Mouse (Mus musculus): ENCODE results near the gene Fgd5. TPM values are rescaled to one million over a fixed set of nuclear protein-coding genes. Genes with fewer than 3 reads are reported as not detected.

Fgd5 gene
- polyA plus RNA-seq, 1 experiment from 2014 or later = 10.0 TPM

- 100% methylated on average over 1 of the region's 1 CpGs for WGBS
- H3K36me3 ChIP-seq (ENCODE audit: control insufficient read depth, insufficient read depth, low read length) = no peaks in the 10 kb centered on the region
Measured at GRCm38 (mm10) chr6:92002558-92003285, 24.0 kb downstream of the Fgd5 start.

DNA sequence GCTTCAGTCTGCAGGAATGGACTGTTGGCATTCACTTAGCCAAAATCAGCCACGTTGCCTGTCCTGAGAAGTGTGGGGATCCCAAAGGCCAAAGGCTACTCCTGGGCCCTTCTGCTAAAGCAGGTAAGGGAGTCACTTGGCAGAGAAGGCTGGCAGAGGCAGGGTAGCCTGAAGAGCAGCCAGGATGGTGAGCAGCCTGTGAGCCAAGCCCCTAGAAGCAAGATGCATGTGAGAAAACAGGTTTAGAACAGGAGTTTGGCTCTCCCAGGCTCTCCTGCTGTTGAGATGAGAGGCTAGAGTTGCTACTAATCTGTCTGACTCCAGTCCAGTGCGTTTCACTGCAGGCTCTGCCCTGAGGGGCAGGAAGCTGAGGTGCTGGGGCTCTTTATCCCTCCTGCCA, 25.0 kb downstream of the Fgd5 start:
- Histone ChIP-seq H3K9ac (ENCODE audit: low read depth, low read length) (no peak overlapping the region), H3K27me3 (ENCODE audit: control insufficient read depth, insufficient read depth, low read depth, low read length) (no peaks in the 10 kb centered on the region), H3K4me3 (ENCODE audit: low read depth, low read length) (no peak overlapping the region), H3K27ac (ENCODE audit: low read length) (peak overlapping the region; percentile 38; the same call in 1 of the 2 replicates), H3K36me3 (ENCODE audit: control insufficient read depth, insufficient read depth, low read length) (no peaks in the 10 kb centered on the region), H3K4me2 (ENCODE audit: low read length) (no peak overlapping the region), H3K4me1 (ENCODE audit: control insufficient read depth, insufficient read depth, low read length) (peaks cover 9% of the 10 kb centered on the region; the same call in 1 of the 2 replicates), H3K9me3 (replicated peaks; ENCODE audit: control insufficient read depth, low read length, poor library complexity, severe bottlenecking) (no peaks in the 10 kb centered on the region)
- WGBS = 30% methylated on average over 2 of the region's 2 CpGs
- no peak for ATAC-seq

More at GRCm38 (mm10) chr6:92002558-92003285, 24.0 kb downstream of the Fgd5 start:
- peaks cover 9% of the 10 kb centered on the region; the same call in 1 of the 2 replicates for H3K4me1 ChIP-seq (ENCODE audit: control insufficient read depth, insufficient read depth, low read length)
- H3K4me2 ChIP-seq (ENCODE audit: low read length) = no peak overlapping the region
- no peak overlapping the region for H3K4me3 ChIP-seq (ENCODE audit: low read depth, low read length)
- no peak overlapping the region for H3K9ac ChIP-seq (ENCODE audit: low read depth, low read length)
- H3K27ac ChIP-seq (ENCODE audit: low read length) = no peak overlapping the region
- H3K9me3 ChIP-seq (replicated peaks; ENCODE audit: control insufficient read depth, low read length, poor library complexity, severe bottlenecking) = no peaks in the 10 kb centered on the region
- no peak for ATAC-seq
- no peaks in the 10 kb centered on the region for H3K27me3 ChIP-seq (ENCODE audit: control insufficient read depth, insufficient read depth, low read depth, low read length)

DNA sequence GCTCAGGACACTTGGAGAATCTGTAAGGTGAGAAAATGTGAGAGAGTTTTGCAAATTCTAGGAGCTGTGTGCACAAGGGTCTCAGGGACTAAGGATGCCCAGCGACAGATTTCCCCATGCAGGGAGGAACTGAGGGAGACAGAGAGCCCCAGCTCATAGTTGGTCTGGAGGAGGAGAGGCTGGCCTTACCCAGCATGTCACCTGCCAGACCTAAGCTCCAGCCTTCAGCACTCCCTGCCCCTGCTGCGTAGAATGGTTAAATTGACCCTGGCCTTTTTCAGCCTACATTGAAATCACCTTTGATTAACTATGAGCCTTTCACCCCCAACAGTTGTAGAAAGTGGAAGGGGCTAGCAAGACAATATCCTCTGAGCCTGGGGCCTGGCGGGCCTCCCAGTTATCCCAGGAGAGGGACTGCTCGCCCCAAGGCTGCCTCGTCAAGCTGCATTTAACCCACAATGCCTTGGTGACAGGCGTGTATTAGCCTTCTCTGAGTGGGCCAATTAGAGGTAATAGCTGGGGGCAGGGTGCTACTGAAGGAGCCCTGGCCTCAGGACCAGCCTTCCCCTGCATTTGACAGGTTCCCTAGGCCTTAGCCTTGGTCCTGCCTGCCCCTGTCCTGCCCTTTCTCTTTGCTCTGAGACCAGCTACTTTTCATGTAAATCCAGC, 25.6 kb downstream of the Fgd5 start:
- ATAC-seq = peak; percentile 67

GRCm38 (mm10) chr6:92004806-92005205, 26.1 kb downstream of the Fgd5 start:
- ATAC-seq = no peak

More for the DNA sequence above, 25.6 kb downstream of the Fgd5 start:
- peak overlapping the region; percentile 38; the same call in 1 of the 2 replicates for H3K27ac ChIP-seq (ENCODE audit: low read length)
- WGBS = 11% methylated on average over 6 of the region's 6 CpGs
- H3K4me3 ChIP-seq (ENCODE audit: low read depth, low read length) = no peak overlapping the region
- H3K36me3 ChIP-seq (ENCODE audit: control insufficient read depth, insufficient read depth, low read length) = no peaks in the 10 kb centered on the region
- H3K4me1 ChIP-seq (ENCODE audit: control insufficient read depth, insufficient read depth, low read length) = peaks cover 9% of the 10 kb centered on the region; the same call in 1 of the 2 replicates
- no peak overlapping the region for H3K4me2 ChIP-seq (ENCODE audit: low read length)
- H3K9me3 ChIP-seq (replicated peaks; ENCODE audit: control insufficient read depth, low read length, poor library complexity, severe bottlenecking) = no peaks in the 10 kb centered on the region
- H3K9ac ChIP-seq (ENCODE audit: low read depth, low read length) = no peak overlapping the region
- H3K27me3 ChIP-seq (ENCODE audit: control insufficient read depth, insufficient read depth, low read depth, low read length) = no peaks in the 10 kb centered on the region

GRCm38 (mm10) chr6:92010895-92011294, 32.2 kb downstream of the Fgd5 start:
- no peaks in the 10 kb centered on the region for H3K27me3 ChIP-seq (ENCODE audit: control insufficient read depth, insufficient read depth, low read depth, low read length)
- WGBS = 85% methylated on average over 2 of the region's 2 CpGs
- H3K4me1 ChIP-seq (ENCODE audit: control insufficient read depth, insufficient read depth, low read length) = 0 out of 2 replicates have a peak, but pooled peaks cover under 1% of the 10 kb centered on the region
- H3K9me3 ChIP-seq (replicated peaks; ENCODE audit: control insufficient read depth, low read length, poor library complexity, severe bottlenecking) = no peaks in the 10 kb centered on the region
- H3K36me3 ChIP-seq (ENCODE audit: control insufficient read depth, insufficient read depth, low read length) = no peaks in the 10 kb centered on the region
- no peak overlapping the region for H3K27ac ChIP-seq (ENCODE audit: low read length)
- H3K4me3 ChIP-seq (ENCODE audit: low read depth, low read length) = no peak overlapping the region
- no peak overlapping the region for H3K4me2 ChIP-seq (ENCODE audit: low read length)
- H3K9ac ChIP-seq (ENCODE audit: low read depth, low read length) = no peak overlapping the region
- ATAC-seq = no peak

More at GRCm38 (mm10) chr6:92004806-92005205, 26.1 kb downstream of the Fgd5 start:
- Histone ChIP-seq H3K27me3 (ENCODE audit: control insufficient read depth, insufficient read depth, low read depth, low read length) (no peaks in the 10 kb centered on the region), H3K9ac (ENCODE audit: low read depth, low read length) (no peak overlapping the region), H3K4me3 (ENCODE audit: low read depth, low read length) (no peak overlapping the region), H3K4me1 (ENCODE audit: control insufficient read depth, insufficient read depth, low read length) (peaks cover 9% of the 10 kb centered on the region; the same call in 1 of the 2 replicates), H3K4me2 (ENCODE audit: low read length) (no peak overlapping the region), H3K36me3 (ENCODE audit: control insufficient read depth, insufficient read depth, low read length) (no peaks in the 10 kb centered on the region), H3K27ac (ENCODE audit: low read length) (no peak overlapping the region), H3K9me3 (replicated peaks; ENCODE audit: control insufficient read depth, low read length, poor library complexity, severe bottlenecking) (no peaks in the 10 kb centered on the region)
- 21% methylated on average over 3 of the region's 3 CpGs for WGBS

DNA sequence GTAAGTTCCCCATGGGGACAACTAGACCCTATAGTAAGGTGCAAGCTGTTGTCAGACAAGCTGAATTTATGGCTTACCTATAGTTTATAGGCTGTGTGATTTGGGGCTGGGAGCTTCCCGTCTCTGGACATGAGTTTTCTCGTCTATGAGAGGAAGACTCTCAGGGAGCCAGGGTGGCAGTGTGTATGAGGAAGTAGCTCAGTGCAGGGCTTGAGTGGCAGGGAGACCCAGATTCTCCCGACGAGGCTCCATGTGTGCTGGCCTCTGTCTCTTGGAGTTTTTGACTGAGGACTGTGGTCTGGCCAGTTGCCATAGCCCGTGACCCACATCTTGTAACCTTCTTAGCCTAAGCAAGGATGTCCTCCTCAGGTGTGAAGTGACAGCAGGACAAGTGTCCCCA, 33.7 kb downstream of the Fgd5 start:
- no peak overlapping the region for H3K4me3 ChIP-seq (ENCODE audit: low read depth, low read length)
- no peak for ATAC-seq
- H3K36me3 ChIP-seq (ENCODE audit: control insufficient read depth, insufficient read depth, low read length) = no peaks in the 10 kb centered on the region
- peaks cover 4% of the 10 kb centered on the region; the same call in 1 of the 2 replicates for H3K4me1 ChIP-seq (ENCODE audit: control insufficient read depth, insufficient read depth, low read length)
- WGBS = 86% methylated on average over 5 of the region's 5 CpGs
- H3K9ac ChIP-seq (ENCODE audit: low read depth, low read length) = no peak overlapping the region
- H3K9me3 ChIP-seq (replicated peaks; ENCODE audit: control insufficient read depth, low read length, poor library complexity, severe bottlenecking) = no peaks in the 10 kb centered on the region
- no peaks in the 10 kb centered on the region for H3K27me3 ChIP-seq (ENCODE audit: control insufficient read depth, insufficient read depth, low read depth, low read length)
- no peak overlapping the region for H3K27ac ChIP-seq (ENCODE audit: low read length)
- H3K4me2 ChIP-seq (ENCODE audit: low read length) = no peak overlapping the region

GRCm38 (mm10) chr6:92013035-92013434, 34.4 kb downstream of the Fgd5 start:
- Histone ChIP-seq H3K9ac (ENCODE audit: low read depth, low read length) (no peak overlapping the region), H3K27me3 (ENCODE audit: control insufficient read depth, insufficient read depth, low read depth, low read length) (no peaks in the 10 kb centered on the region), H3K9me3 (replicated peaks; ENCODE audit: control insufficient read depth, low read length, poor library complexity, severe bottlenecking) (no peaks in the 10 kb centered on the region), H3K27ac (ENCODE audit: low read length) (no peak overlapping the region), H3K4me1 (ENCODE audit: control insufficient read depth, insufficient read depth, low read length) (peaks cover 4% of the 10 kb centered on the region; the same call in 1 of the 2 replicates), H3K36me3 (ENCODE audit: control insufficient read depth, insufficient read depth, low read length) (no peaks in the 10 kb centered on the region), H3K4me3 (ENCODE audit: low read depth, low read length) (no peak overlapping the region), H3K4me2 (ENCODE audit: low read length) (no peak overlapping the region)
- ATAC-seq = no peak
- 96% methylated on average over 6 of the region's 6 CpGs for WGBS

DNA sequence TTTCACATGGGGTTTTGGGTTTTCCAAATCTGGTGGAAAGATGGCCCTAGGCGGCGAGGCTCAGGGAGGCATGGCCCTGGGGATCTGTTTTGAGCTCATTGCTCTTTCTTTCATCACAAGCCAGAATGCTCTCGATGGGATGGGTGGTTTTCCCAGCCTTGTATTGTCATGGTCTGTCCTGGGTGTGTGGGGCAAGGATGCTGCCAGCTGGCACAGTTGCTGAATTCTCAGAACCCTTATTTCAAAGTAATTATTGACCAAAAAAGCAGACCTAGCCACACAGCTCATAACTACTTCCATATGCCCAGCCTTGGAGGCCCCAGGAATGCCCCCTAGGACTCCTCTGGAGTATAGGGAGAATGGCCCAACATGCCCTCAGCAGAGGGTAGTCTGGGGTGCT, 34.9 kb downstream of the Fgd5 start:
- Histone ChIP-seq H3K4me1 (ENCODE audit: control insufficient read depth, insufficient read depth, low read length) (peaks cover 4% of the 10 kb centered on the region; the same call in 1 of the 2 replicates), H3K4me3 (ENCODE audit: low read depth, low read length) (no peak overlapping the region), H3K36me3 (ENCODE audit: control insufficient read depth, insufficient read depth, low read length) (no peaks in the 10 kb centered on the region), H3K27ac (ENCODE audit: low read length) (no peak overlapping the region), H3K27me3 (ENCODE audit: control insufficient read depth, insufficient read depth, low read depth, low read length) (no peaks in the 10 kb centered on the region), H3K9me3 (replicated peaks; ENCODE audit: control insufficient read depth, low read length, poor library complexity, severe bottlenecking) (no peaks in the 10 kb centered on the region), H3K4me2 (ENCODE audit: low read length) (no peak overlapping the region), H3K9ac (ENCODE audit: low read depth, low read length) (no peak overlapping the region)
- ATAC-seq = no peak
- WGBS = 87% methylated on average over 3 of the region's 3 CpGs

GRCm38 (mm10) chr6:92014936-92015335, 36.3 kb downstream of the Fgd5 start:
- H3K9me3 ChIP-seq (replicated peaks; ENCODE audit: control insufficient read depth, low read length, poor library complexity, severe bottlenecking) = no peaks in the 10 kb centered on the region
- ATAC-seq = no peak
- WGBS = 83% methylated on average over 7 of the region's 7 CpGs
- H3K36me3 ChIP-seq (ENCODE audit: control insufficient read depth, insufficient read depth, low read length) = no peaks in the 10 kb centered on the region
- no peak overlapping the region for H3K9ac ChIP-seq (ENCODE audit: low read depth, low read length)
- H3K27me3 ChIP-seq (ENCODE audit: control insufficient read depth, insufficient read depth, low read depth, low read length) = no peaks in the 10 kb centered on the region
- no peak overlapping the region for H3K27ac ChIP-seq (ENCODE audit: low read length)
- no peak overlapping the region for H3K4me2 ChIP-seq (ENCODE audit: low read length)
- H3K4me3 ChIP-seq (ENCODE audit: low read depth, low read length) = no peak overlapping the region
- peaks cover 4% of the 10 kb centered on the region; the same call in 1 of the 2 replicates for H3K4me1 ChIP-seq (ENCODE audit: control insufficient read depth, insufficient read depth, low read length)
